Mouse (Mus musculus) myocyte (in vitro differentiated cells): ENCODE data around the gene Trit1. TPM values are rescaled to one million over a fixed set of nuclear protein-coding genes. Genes with fewer than 3 reads are reported as not detected.

ENCODE experiments used
- H3K27me3 ChIP-seq: one replicate; pipeline ENCODE4 v1.6.1; 2011; ENCODE audit not compliant: control insufficient read depth, insufficient read depth, insufficient read length
- H3K36me3 ChIP-seq: one replicate; pipeline ENCODE4 v1.6.1; 2011; ENCODE audit not compliant: control insufficient read depth, insufficient read depth
- H3K4me2 ChIP-seq: one replicate; pipeline ENCODE4 v1.6.1; 2011; ENCODE audit warnings: low read depth, control low read depth
- H3K4me3 ChIP-seq: one replicate; pipeline ENCODE4 v1.5.1; 2011; ENCODE audit warnings: mild to moderate bottlenecking, control low read depth, moderate library complexity
- H3K79me2 ChIP-seq: one replicate; pipeline ENCODE4 v1.6.1; 2011; ENCODE audit not compliant: control insufficient read depth, insufficient read depth
- H3ac ChIP-seq: one replicate; pipeline ENCODE4 v1.6.1; 2011; ENCODE audit not compliant: control insufficient read depth, insufficient read length
- CEBPB ChIP-seq: IDR thresholded peaks from 2 replicates; pipeline ENCODE4 v1.6.1; 2011; ENCODE audit warnings: mild to moderate bottlenecking, moderate library complexity; ENCODE audit not compliant: poor library complexity, insufficient read depth, severe bottlenecking
- E2F4 ChIP-seq: IDR thresholded peaks from one replicate; pipeline ENCODE4 v1.6.1; 2011; ENCODE audit warnings: mild to moderate bottlenecking, control low read depth, moderate library complexity; ENCODE audit not compliant: insufficient read depth
- MAX ChIP-seq: IDR thresholded peaks from one replicate; pipeline ENCODE4 v1.6.1; 2011; ENCODE audit warnings: low read depth, mild to moderate bottlenecking, control low read depth
- MYOD1 ChIP-seq, 3 experiments: IDR thresholded peaks; one replicate each; pipeline ENCODE4 v1.6.1; 2011; ENCODE audit warnings: control low read depth in 2 of 3, low read depth in 2 of 3, mild to moderate bottlenecking in 2 of 3, moderate library complexity in 1 of 3; ENCODE audit not compliant: insufficient read length in 2 of 3, control insufficient read depth in 1 of 3
- MYOG ChIP-seq, 3 experiments: IDR thresholded peaks; one replicate each; pipeline ENCODE4 v1.6.1; 2011; ENCODE audit warnings: control low read depth in 2 of 3, low read depth in 2 of 3, mild to moderate bottlenecking in 2 of 3; ENCODE audit not compliant: insufficient read length in 2 of 3, control insufficient read depth in 1 of 3, insufficient read depth in 1 of 3
- POLR2A ChIP-seq: IDR thresholded peaks from one replicate; pipeline ENCODE4 v1.6.1; 2011; ENCODE audit warnings: low read depth, mild to moderate bottlenecking, control low read depth, moderate library complexity; ENCODE audit not compliant: insufficient read length
- POLR2AphosphoS2 ChIP-seq: IDR thresholded peaks from one replicate; pipeline ENCODE4 v1.6.1; 2011; ENCODE audit warnings: low read depth, control low read depth; ENCODE audit not compliant: insufficient read length
- REST ChIP-seq: IDR thresholded peaks from one replicate; pipeline ENCODE4 v1.6.1; 2011; ENCODE audit warnings: mild to moderate bottlenecking, control low read depth, moderate library complexity; ENCODE audit not compliant: insufficient read depth, insufficient read length
- SRF ChIP-seq: IDR thresholded peaks from one replicate; pipeline ENCODE4 v1.6.1; 2011; ENCODE audit warnings: low read depth; ENCODE audit not compliant: control insufficient read depth, insufficient read length
- TCF12 ChIP-seq: IDR thresholded peaks from one replicate; pipeline ENCODE4 v1.6.1; 2011; ENCODE audit warnings: mild to moderate bottlenecking, control low read depth; ENCODE audit not compliant: poor library complexity, insufficient read depth, severe bottlenecking
- TCF3 ChIP-seq: IDR thresholded peaks from one replicate; pipeline ENCODE4 v1.6.1; 2011; ENCODE audit warnings: low read depth, control low read depth; ENCODE audit not compliant: insufficient read length
- USF1 ChIP-seq: IDR thresholded peaks from one replicate; pipeline ENCODE4 v1.6.1; 2011; ENCODE audit warnings: low read depth, mild to moderate bottlenecking, control low read depth, moderate library complexity
- polyA plus RNA-seq: library from polyadenylated mRNA; unstranded; fragments of >200 nt; fragmentation: generic; extraction: Trizol; gene quantifications from one replicate; pipeline ENCODE4 v1.2.1, GENCODE M21; 2012; ENCODE audit warnings: missing spikeins

Trit1 gene
- polyA plus RNA-seq, 1 experiment: 14.2 TPM

DNA sequence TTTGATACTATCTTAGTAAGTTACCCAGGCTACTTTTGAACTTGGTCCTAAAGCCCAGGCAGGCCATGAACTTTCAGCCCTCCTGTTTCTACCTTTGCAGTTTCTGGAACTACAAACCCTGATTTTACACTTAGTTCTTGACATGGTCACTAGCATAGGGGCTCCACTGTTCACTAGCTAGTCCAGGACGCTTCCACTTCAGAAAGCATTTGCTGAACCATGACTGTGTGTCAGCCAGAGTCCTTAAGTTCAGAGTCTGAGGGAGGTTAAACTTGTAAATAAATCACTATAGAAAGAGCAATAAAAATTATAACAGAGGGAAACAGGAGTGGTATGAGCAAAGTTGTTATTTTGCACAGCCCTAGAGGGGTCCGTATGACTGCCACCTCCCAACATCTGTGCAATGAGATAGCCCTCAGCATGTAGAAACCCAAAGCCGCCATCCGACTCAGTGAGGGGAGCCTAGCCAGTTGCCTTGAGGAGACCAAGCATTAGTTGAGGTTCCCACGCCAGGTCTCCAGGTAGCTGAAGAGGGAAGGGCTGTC lies 41.3 kb upstream of the Trit1 start:
- H3K79me2 ChIP-seq: no peaks in the 10 kb centered on the region
- H3K36me3 ChIP-seq: no peaks in the 10 kb centered on the region
- no peaks in the 10 kb centered on the region for H3K27me3 ChIP-seq
- no peak overlapping the region for H3K4me2 ChIP-seq
- H3K4me3 ChIP-seq: no peak overlapping the region
- no peak overlapping the region for H3ac ChIP-seq
- TF ChIP-seq SRF: no peak
- TF ChIP-seq E2F4: no peak
- no peak for TF ChIP-seq TCF3
- no peak for TF ChIP-seq MAX
- no peak for TF ChIP-seq USF1
- TF ChIP-seq CEBPB: no peak
- no peak for TF ChIP-seq POLR2AphosphoS2
- TF ChIP-seq REST: no peak
- TF ChIP-seq MYOD1 (IDR thresholded peaks at IDR 0.05; ENCODE audit: control insufficient read depth in 1 of 3, insufficient read length in 2 of 3, low read depth in 2 of 3): no peak
- no peak for TF ChIP-seq POLR2A
- TF ChIP-seq MYOG (IDR thresholded peaks at IDR 0.05; ENCODE audit: control insufficient read depth in 1 of 3, insufficient read depth in 1 of 3, insufficient read length in 2 of 3, low read depth in 2 of 3): no peak

DNA sequence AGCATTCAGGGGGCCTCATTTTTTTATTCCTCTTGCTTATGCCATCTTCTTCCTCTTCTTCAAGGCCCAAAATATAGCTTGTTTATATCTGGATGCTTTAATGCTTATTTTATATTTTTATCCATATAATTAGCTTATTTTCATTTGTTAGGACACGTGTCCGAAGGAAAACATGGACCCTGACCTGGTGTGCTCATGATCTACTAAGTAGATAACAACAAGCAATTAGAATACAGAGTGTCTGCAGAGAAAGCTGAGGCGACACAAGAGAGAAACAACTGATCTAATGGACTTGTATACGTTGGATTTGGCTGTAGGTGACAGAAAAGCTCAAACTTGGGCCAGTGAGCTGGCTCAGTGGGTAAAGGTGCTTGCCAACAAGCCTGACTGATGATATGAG lies 39.5 kb upstream of the Trit1 start:
- H3K79me2 ChIP-seq: no peaks in the 10 kb centered on the region
- no peak overlapping the region for H3ac ChIP-seq
- no peaks in the 10 kb centered on the region for H3K36me3 ChIP-seq
- no peak overlapping the region for H3K4me2 ChIP-seq
- no peak for TF ChIP-seq USF1
- TF ChIP-seq MYOD1 (IDR thresholded peaks at IDR 0.05; ENCODE audit: control insufficient read depth in 1 of 3, insufficient read length in 2 of 3, low read depth in 2 of 3): no peak
- TF ChIP-seq CEBPB: no peak
- TF ChIP-seq TCF3: no peak
- TF ChIP-seq POLR2AphosphoS2: no peak
- no peak for TF ChIP-seq REST
- no peak for TF ChIP-seq POLR2A
- TF ChIP-seq SRF: no peak
- TF ChIP-seq TCF12: no peak
- TF ChIP-seq MAX: no peak
- no peak for TF ChIP-seq MYOG (IDR thresholded peaks at IDR 0.05; ENCODE audit: control insufficient read depth in 1 of 3, insufficient read depth in 1 of 3, insufficient read length in 2 of 3, low read depth in 2 of 3)
- TF ChIP-seq E2F4: no peak
- no peak overlapping the region for H3K4me3 ChIP-seq
- H3K27me3 ChIP-seq: no peaks in the 10 kb centered on the region

DNA sequence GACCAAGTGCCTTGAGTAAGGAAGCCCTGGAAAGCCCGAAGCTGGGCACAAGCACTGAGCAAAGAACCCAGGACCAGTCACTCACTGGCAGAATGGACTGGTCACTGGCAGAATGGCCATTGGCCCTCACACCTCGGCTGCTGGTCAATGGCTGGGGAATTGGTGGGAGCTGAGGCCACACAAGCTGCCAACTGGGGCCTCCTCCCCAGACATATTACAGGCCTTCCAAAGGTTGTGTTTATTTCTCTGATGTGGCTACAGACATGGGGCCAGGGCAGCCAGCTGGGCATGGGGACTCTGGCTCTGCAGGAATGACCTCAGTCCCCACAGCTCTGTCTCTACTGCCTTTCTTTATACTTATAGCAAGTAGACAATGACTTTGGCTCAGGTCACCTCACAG lies 37.5 kb upstream of the Trit1 start:
- no peak for TF ChIP-seq USF1
- no peak for TF ChIP-seq MYOD1 (IDR thresholded peaks at IDR 0.05; ENCODE audit: control insufficient read depth in 1 of 3, insufficient read length in 2 of 3, low read depth in 2 of 3)
- TF ChIP-seq CEBPB: no peak
- no peak for TF ChIP-seq TCF12
- TF ChIP-seq SRF: no peak
- no peak for TF ChIP-seq TCF3
- no peak for TF ChIP-seq POLR2A
- no peak for TF ChIP-seq POLR2AphosphoS2
- TF ChIP-seq MAX: no peak
- TF ChIP-seq E2F4: no peak
- TF ChIP-seq REST: no peak
- TF ChIP-seq MYOG (IDR thresholded peaks at IDR 0.05; ENCODE audit: control insufficient read depth in 1 of 3, insufficient read depth in 1 of 3, insufficient read length in 2 of 3, low read depth in 2 of 3): no peak
- H3K27me3 ChIP-seq: peaks cover 5% of the 10 kb centered on the region
- no peaks in the 10 kb centered on the region for H3K36me3 ChIP-seq
- no peak overlapping the region for H3ac ChIP-seq
- H3K4me2 ChIP-seq: no peak overlapping the region
- H3K4me3 ChIP-seq: no peak overlapping the region
- H3K79me2 ChIP-seq: no peaks in the 10 kb centered on the region

- no peak for TF ChIP-seq CEBPB
- TF ChIP-seq POLR2A: no peak
- TF ChIP-seq MYOD1 (IDR thresholded peaks at IDR 0.05; ENCODE audit: control insufficient read depth in 1 of 3, insufficient read length in 2 of 3, low read depth in 2 of 3): no peak
- no peak for TF ChIP-seq TCF3
- TF ChIP-seq SRF: no peak
- TF ChIP-seq USF1: no peak
- no peak for TF ChIP-seq REST
- no peak for TF ChIP-seq MAX
- TF ChIP-seq E2F4: no peak
- TF ChIP-seq MYOG (IDR thresholded peaks at IDR 0.05; ENCODE audit: control insufficient read depth in 1 of 3, insufficient read depth in 1 of 3, insufficient read length in 2 of 3, low read depth in 2 of 3): no peak
- no peak overlapping the region for H3K4me3 ChIP-seq
- H3K79me2 ChIP-seq: no peaks in the 10 kb centered on the region
- no peak overlapping the region for H3K4me2 ChIP-seq
- H3ac ChIP-seq: no peak overlapping the region
- H3K36me3 ChIP-seq: no peaks in the 10 kb centered on the region
- peaks cover 5% of the 10 kb centered on the region for H3K27me3 ChIP-seq
Measured at GRCm38 (mm10) chr4:122979826-122980225, 36.6 kb upstream of the Trit1 start.

GRCm38 (mm10) chr4:122980684-122981083 lies 35.7 kb upstream of the Trit1 start:
- no peak for TF ChIP-seq MAX
- no peak for TF ChIP-seq E2F4
- TF ChIP-seq USF1: no peak
- TF ChIP-seq POLR2A: no peak
- no peak for TF ChIP-seq SRF
- no peak for TF ChIP-seq MYOD1 (IDR thresholded peaks at IDR 0.05; ENCODE audit: control insufficient read depth in 1 of 3, insufficient read length in 2 of 3, low read depth in 2 of 3)
- no peak for TF ChIP-seq REST
- no peak for TF ChIP-seq MYOG (IDR thresholded peaks at IDR 0.05; ENCODE audit: control insufficient read depth in 1 of 3, insufficient read depth in 1 of 3, insufficient read length in 2 of 3, low read depth in 2 of 3)
- no peak for TF ChIP-seq TCF3
- TF ChIP-seq TCF12: no peak
- no peak for TF ChIP-seq CEBPB
- Histone ChIP-seq H3K4me2 (no peak overlapping the region), H3ac (no peak overlapping the region), H3K27me3 (peaks cover 5% of the 10 kb centered on the region), H3K36me3 (no peaks in the 10 kb centered on the region), H3K4me3 (no peak overlapping the region), H3K79me2 (no peaks in the 10 kb centered on the region)
